In the genomic region with DNA sequence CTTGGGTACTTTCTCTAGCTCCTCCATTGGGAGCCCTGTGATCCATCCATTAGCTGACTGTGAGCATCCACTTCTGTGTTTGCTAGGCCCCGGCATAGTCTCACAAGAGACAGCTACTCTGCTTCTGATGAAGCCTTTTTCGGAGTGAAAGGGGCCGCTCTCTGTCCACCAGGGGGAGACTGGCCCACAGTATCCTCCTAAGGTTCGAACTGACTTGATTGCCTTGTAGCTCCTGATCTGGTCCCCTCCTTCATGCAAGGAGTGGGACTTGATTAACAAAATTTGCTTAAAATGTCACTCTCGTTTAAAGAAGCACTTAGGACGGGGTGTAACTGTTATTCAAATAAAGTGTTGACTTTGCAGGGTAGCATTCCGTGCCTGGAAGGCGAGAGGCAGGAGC, we compare ENCODE assay signal across 12 mouse cellular contexts.
DNase-seq lines count a peak whose midpoint lies in the region; ATAC-seq and TF ChIP-seq lines count a peak whose summit lies in the region.
"Had no signal": no experiment of that assay in that cellular context is flagged by ENCODE, and none has a peak within 500 bp of the region (broad histone marks: within the 10 kb centered on the region; RNA-seq: fewer than 3 reads in every experiment).

No protein-coding gene starts in this region.

- peak; percentile 44 for TF ChIP-seq CTCF in forebrain, postnatal 0 days (IDR thresholded peaks at IDR 0.05; ENCODE audit: low read depth)
- TF ChIP-seq CTCF in liver, embryonic 14.5 days (IDR thresholded peaks at IDR 0.05; ENCODE audit: low read depth) = peak; percentile 33; the same call in 1 of the 2 replicates
- peak in 1 of 3 experiments; percentile 21; a peak in 2 of 6 replicates for TF ChIP-seq CTCF in MEL (IDR thresholded peaks at IDR 0.05 in 2 of 3, conservative IDR thresholded peaks at IDR 0.05 in 1 of 3; ENCODE audit: control insufficient read depth in 1 of 3, insufficient read depth in 1 of 3, low read depth in 2 of 3, low read length in 3 of 3, poor library complexity in 1 of 3, severe bottlenecking in 1 of 3)

- no peaks in the 10 kb centered on the region for H3K79me2 ChIP-seq in MEL (ENCODE audit: control insufficient read depth, insufficient read depth, low read length, poor library complexity)

- no peak for ATAC-seq in forebrain, postnatal 0 days
- no peak; the same call in 1 of the 2 replicates for ATAC-seq in forebrain, embryonic 13.5 days
- ATAC-seq in liver, embryonic 14.5 days (ENCODE audit: insufficient read depth) = no peak
- ATAC-seq in liver, embryonic 12.5 days = no peak
- no peak for ATAC-seq in erythroblast, adult 5-6 weeks (replicated peaks; ENCODE audit: low FRiP score, poor library complexity, severe bottlenecking)
- ATAC-seq: forebrain, embryonic 16.5 days had no signal

- no peaks in the 10 kb centered on the region for H3K36me3 ChIP-seq in forebrain, postnatal 0 days (ENCODE audit: insufficient read depth)
- no peaks in the 10 kb centered on the region for H3K36me3 ChIP-seq in forebrain, embryonic 13.5 days (ENCODE audit: poor library complexity, severe bottlenecking)
- H3K36me3 ChIP-seq in liver, embryonic 14.5 days (replicated peaks; ENCODE audit: control insufficient read depth, insufficient read depth, low read depth) = no peaks in the 10 kb centered on the region
- no peaks in the 10 kb centered on the region for H3K36me3 ChIP-seq in liver, embryonic 12.5 days
- no peaks in the 10 kb centered on the region for H3K36me3 ChIP-seq in MEL (ENCODE audit: control insufficient read depth in 1 of 2, insufficient read depth in 2 of 2, low read length in 2 of 2)
- H3K36me3 ChIP-seq: limb, embryonic 12.5 days; neural tube, embryonic 12.5 days had no signal

- WGBS in forebrain, postnatal 0 days = 48% methylated on average over 8 of the region's 8 CpGs
- 48% methylated on average over 8 of the region's 8 CpGs for WGBS in forebrain, embryonic 13.5 days
- 35% methylated on average over 8 of the region's 8 CpGs for WGBS in liver, embryonic 14.5 days (ENCODE audit: insufficient replicate concordance)
- WGBS in liver, embryonic 12.5 days (ENCODE audit: insufficient replicate concordance) = 37% methylated on average over 8 of the region's 8 CpGs

- no peak for TF ChIP-seq RAD21 in MEL (IDR thresholded peaks at IDR 0.05; ENCODE audit: low read depth, low read length)

- no peak overlapping the region for H3K27ac ChIP-seq in forebrain, postnatal 0 days (ENCODE audit: low read depth, low read length)
- no peak overlapping the region for H3K27ac ChIP-seq in forebrain, embryonic 13.5 days
- no peak overlapping the region for H3K27ac ChIP-seq in liver, embryonic 14.5 days
- H3K27ac ChIP-seq in liver, embryonic 12.5 days = no peak overlapping the region
- H3K27ac ChIP-seq in MEL (ENCODE audit: control insufficient read depth, low read depth, low read length) = no peak overlapping the region
- H3K27ac ChIP-seq: limb, embryonic 12.5 days; neural tube, embryonic 12.5 days had no signal

- no peak for TF ChIP-seq POLR2A in MEL (IDR thresholded peaks at IDR 0.05; ENCODE audit: control insufficient read depth in 1 of 2, insufficient read depth in 1 of 2, low read depth in 1 of 2, low read length in 2 of 2, poor library complexity in 1 of 2)

- H3K9ac ChIP-seq in forebrain, postnatal 0 days = no peak overlapping the region
- no peak overlapping the region for H3K9ac ChIP-seq in forebrain, embryonic 13.5 days
- H3K9ac ChIP-seq in liver, embryonic 14.5 days (replicated peaks) = no peak overlapping the region
- H3K9ac ChIP-seq in liver, embryonic 12.5 days = no peak overlapping the region
- H3K9ac ChIP-seq in MEL (ENCODE audit: control insufficient read depth, low read depth, low read length, poor library complexity, severe bottlenecking) = no peak overlapping the region
- H3K9ac ChIP-seq: limb, embryonic 12.5 days; neural tube, embryonic 12.5 days had no signal

- H3K4me3 ChIP-seq in forebrain, postnatal 0 days (ENCODE audit: low read depth, low read length) = no peak overlapping the region
- no peak overlapping the region for H3K4me3 ChIP-seq in forebrain, embryonic 13.5 days
- H3K4me3 ChIP-seq in liver, embryonic 14.5 days (ENCODE audit: insufficient read depth in 1 of 2, low read depth in 2 of 2, low read length in 2 of 2) = no peak overlapping the region
- no peak overlapping the region for H3K4me3 ChIP-seq in liver, embryonic 12.5 days
- H3K4me3 ChIP-seq in MEL (ENCODE audit: control insufficient read depth in 1 of 2, insufficient read depth in 1 of 2, low read depth in 2 of 2, low read length in 2 of 2) = no peak overlapping the region
- H3K4me3 ChIP-seq: limb, embryonic 12.5 days; neural tube, embryonic 12.5 days had no signal

- peak; percentile 37 for DNase-seq in forebrain, postnatal 0 days
- no peak for DNase-seq in liver, embryonic 14.5 days (ENCODE audit: low read depth in 3 of 3, low spot score in 3 of 3)
- DNase-seq in MEL (ENCODE audit: low read depth, low spot score) = no peak
- peak; percentile 20 for DNase-seq in lung, postnatal 10 days
- DNase-seq in urinary bladder, postnatal 10 days (ENCODE audit: low spot score) = no peak
- DNase-seq: heart, postnatal 14 days had no signal

- H3K4me2 ChIP-seq in forebrain, postnatal 0 days (ENCODE audit: low read depth) = no peak overlapping the region
- H3K4me2 ChIP-seq in forebrain, embryonic 13.5 days = no peak overlapping the region
- no peak overlapping the region for H3K4me2 ChIP-seq in liver, embryonic 14.5 days (ENCODE audit: low read depth)
- H3K4me2 ChIP-seq in liver, embryonic 12.5 days = no peak overlapping the region
- H3K4me2 ChIP-seq: limb, embryonic 12.5 days; neural tube, embryonic 12.5 days had no signal

- TF ChIP-seq EP300 in liver, embryonic 14.5 days (IDR thresholded peaks at IDR 0.05; ENCODE audit: low read depth) = no peak
- no peak for TF ChIP-seq EP300 in MEL (IDR thresholded peaks at IDR 0.05; ENCODE audit: low read depth in 1 of 2, low read length in 2 of 2)

- no peaks in the 10 kb centered on the region for H3K9me3 ChIP-seq in forebrain, postnatal 0 days (ENCODE audit: low read length)
- H3K9me3 ChIP-seq in forebrain, embryonic 13.5 days (replicated peaks) = no peaks in the 10 kb centered on the region
- no peaks in the 10 kb centered on the region for H3K9me3 ChIP-seq in liver, embryonic 14.5 days (ENCODE audit: control insufficient read depth, low read length)
- H3K9me3 ChIP-seq in liver, embryonic 12.5 days (replicated peaks) = no peaks in the 10 kb centered on the region
- no peaks in the 10 kb centered on the region for H3K9me3 ChIP-seq in MEL (replicated peaks; ENCODE audit: insufficient read depth, low read length)
- H3K9me3 ChIP-seq: limb, embryonic 12.5 days; neural tube, embryonic 12.5 days had no signal

- H3K4me1 ChIP-seq in forebrain, postnatal 0 days (ENCODE audit: insufficient read depth) = no peaks in the 10 kb centered on the region
- H3K4me1 ChIP-seq in forebrain, embryonic 13.5 days = peaks cover 4% of the 10 kb centered on the region; the same call in 1 of the 2 replicates
- peaks cover 0 to 5% of the 10 kb centered on the region in 2 experiments; a peak in 2 of 4 replicates for H3K4me1 ChIP-seq in liver, embryonic 14.5 days (replicated peaks; ENCODE audit: control insufficient read depth in 2 of 2, insufficient read depth in 2 of 2, low read length in 1 of 2)
- H3K4me1 ChIP-seq in liver, embryonic 12.5 days = no peaks in the 10 kb centered on the region
- no peaks in the 10 kb centered on the region for H3K4me1 ChIP-seq in MEL (ENCODE audit: control insufficient read depth in 1 of 2, insufficient read depth in 2 of 2, low read length in 2 of 2)

- no peaks in the 10 kb centered on the region for H3K27me3 ChIP-seq in forebrain, postnatal 0 days (ENCODE audit: insufficient read depth, low read length)
- H3K27me3 ChIP-seq in forebrain, embryonic 13.5 days = no peaks in the 10 kb centered on the region
- no peaks in the 10 kb centered on the region for H3K27me3 ChIP-seq in liver, embryonic 14.5 days (ENCODE audit: control insufficient read depth, insufficient read depth, low read length)
- no peaks in the 10 kb centered on the region for H3K27me3 ChIP-seq in liver, embryonic 12.5 days (replicated peaks)
- H3K27me3 ChIP-seq in MEL (ENCODE audit: control insufficient read depth in 1 of 2, insufficient read depth in 2 of 2, low read length in 2 of 2) = no peaks in the 10 kb centered on the region
- H3K27me3 ChIP-seq: limb, embryonic 12.5 days; neural tube, embryonic 12.5 days had no signal

TF ChIP-seq in MEL, 35 proteins besides CTCF, POLR2A, EP300 and RAD21:
- TF ChIP-seq ETS1 (IDR thresholded peaks at IDR 0.05; ENCODE audit: low read depth, low read length) (no peak), KAT2A (conservative IDR thresholded peaks at IDR 0.05; ENCODE audit: low read depth, low read length) (no peak), ZC3H11A (IDR thresholded peaks at IDR 0.05; ENCODE audit: low read depth, low read length) (no peak), SMC3 (IDR thresholded peaks at IDR 0.05; ENCODE audit: low read depth, low read length) (peak; percentile 22)
TF ChIP-seq in MEL: peak in this region for 1.

Comparison
In these comparisons a context has a peak if more than half of its experiments do, and no peak if none do; other contexts are left out.
1. DNase-seq: peak in forebrain, postnatal 0 days (single experiment) and lung, postnatal 10 days (single experiment); none in liver, embryonic 14.5 days (0 of 3), MEL (single experiment) and urinary bladder, postnatal 10 days (single experiment).